11 mouse cellular contexts compared by ENCODE assay signal in genomic region chr1:37718516-37718915, GRCm38 (mm10). TPM values are rescaled to one million over a fixed set of nuclear protein-coding genes. Genes with fewer than 3 reads are reported as not detected.
DNase-seq lines count a peak whose midpoint lies in the region; ATAC-seq and TF ChIP-seq lines count a peak whose summit lies in the region.
"Had no signal": no experiment of that assay in that cellular context is flagged by ENCODE, and none has a peak within 500 bp of the region (broad histone marks: within the 10 kb centered on the region; RNA-seq: fewer than 3 reads in every experiment).

No protein-coding gene starts in this region.

- no peak overlapping the region for H3K9ac ChIP-seq in embryonic facial prominence, embryonic 14.5 days (ENCODE audit: low read depth, low read length)
- H3K9ac ChIP-seq in kidney, postnatal 0 days (ENCODE audit: low read depth, low read length) = no peak overlapping the region
- H3K9ac ChIP-seq in lung, postnatal 0 days (replicated peaks; ENCODE audit: low read depth) = no peak overlapping the region
- H3K9ac ChIP-seq: liver, embryonic 15.5 days had no signal

- H3K9me3 ChIP-seq in embryonic facial prominence, embryonic 14.5 days (ENCODE audit: control insufficient read depth, low read length) = no peaks in the 10 kb centered on the region
- H3K9me3 ChIP-seq in embryonic facial prominence, embryonic 10.5 days = no peaks in the 10 kb centered on the region
- H3K9me3 ChIP-seq in kidney, postnatal 0 days (replicated peaks; ENCODE audit: low read length) = no peaks in the 10 kb centered on the region
- no peaks in the 10 kb centered on the region for H3K9me3 ChIP-seq in lung, postnatal 0 days (ENCODE audit: low read length)
- H3K9me3 ChIP-seq: liver, embryonic 15.5 days; neural tube, embryonic 13.5 days had no signal

- TF ChIP-seq CTCF in kidney, postnatal 0 days (IDR thresholded peaks at IDR 0.05; ENCODE audit: low read depth) = no peak
- peak; percentile 8; the same call in 1 of the 2 replicates for TF ChIP-seq CTCF in lung, postnatal 0 days (IDR thresholded peaks at IDR 0.05)

- peaks cover 13% of the 10 kb centered on the region for H3K27me3 ChIP-seq in embryonic facial prominence, embryonic 14.5 days (replicated peaks; ENCODE audit: control insufficient read depth, insufficient read depth, low read length)
- peaks cover 55% of the 10 kb centered on the region for H3K27me3 ChIP-seq in embryonic facial prominence, embryonic 10.5 days (replicated peaks; ENCODE audit: low read depth, poor library complexity, severe bottlenecking)
- H3K27me3 ChIP-seq in kidney, postnatal 0 days (ENCODE audit: insufficient read depth, low read length) = no peaks in the 10 kb centered on the region
- 0 out of 2 replicates have a peak, but pooled peaks cover 2% of the 10 kb centered on the region for H3K27me3 ChIP-seq in lung, postnatal 0 days (replicated peaks; ENCODE audit: insufficient read depth, low read length)

- no peak for ATAC-seq in embryonic facial prominence, embryonic 14.5 days (ENCODE audit: low read depth)
- ATAC-seq in kidney, postnatal 0 days (replicated peaks; ENCODE audit: low FRiP score, low read depth) = no peak
- ATAC-seq in lung, postnatal 0 days = peak; percentile 34

- no peaks in the 10 kb centered on the region for H3K36me3 ChIP-seq in embryonic facial prominence, embryonic 14.5 days (ENCODE audit: control insufficient read depth, insufficient read depth, low read length)
- H3K36me3 ChIP-seq in embryonic facial prominence, embryonic 10.5 days (replicated peaks) = no peaks in the 10 kb centered on the region
- no peaks in the 10 kb centered on the region for H3K36me3 ChIP-seq in kidney, postnatal 0 days (ENCODE audit: insufficient read depth, low read length)
- H3K36me3 ChIP-seq in lung, postnatal 0 days (ENCODE audit: insufficient read depth, low read length) = no peaks in the 10 kb centered on the region
- H3K36me3 ChIP-seq: liver, embryonic 15.5 days; neural tube, embryonic 13.5 days had no signal

- TF ChIP-seq EP300 in lung, postnatal 0 days (IDR thresholded peaks at IDR 0.05) = no peak

- WGBS in embryonic facial prominence, embryonic 14.5 days = 47% methylated on average over 7 of the region's 7 CpGs
- 45% methylated on average over 7 of the region's 7 CpGs for WGBS in embryonic facial prominence, embryonic 10.5 days
- 47% methylated on average over 7 of the region's 7 CpGs for WGBS in kidney, postnatal 0 days
- WGBS in lung, postnatal 0 days = 38% methylated on average over 7 of the region's 7 CpGs

- peak overlapping the region; percentile 97; the same call in 1 of the 2 replicates for H3K4me2 ChIP-seq in embryonic facial prominence, embryonic 14.5 days (ENCODE audit: low read depth, low read length)
- peak overlapping the region; percentile 93; the same call in 1 of the 2 replicates for H3K4me2 ChIP-seq in kidney, postnatal 0 days (ENCODE audit: low read length)
- H3K4me2 ChIP-seq in lung, postnatal 0 days (replicated peaks; ENCODE audit: low read depth, low read length) = peak overlapping the region; percentile 97

- H3K4me1 ChIP-seq in embryonic facial prominence, embryonic 14.5 days (ENCODE audit: control insufficient read depth, insufficient read depth, low read length) = no peaks in the 10 kb centered on the region
- H3K4me1 ChIP-seq in embryonic facial prominence, embryonic 10.5 days = peaks cover 15% of the 10 kb centered on the region
- no peaks in the 10 kb centered on the region; the same call in 1 of the 2 replicates for H3K4me1 ChIP-seq in kidney, postnatal 0 days (replicated peaks; ENCODE audit: insufficient read depth, low read length)
- H3K4me1 ChIP-seq in lung, postnatal 0 days (ENCODE audit: insufficient read depth, low read depth, low read length) = no peaks in the 10 kb centered on the region

- DNase-seq in embryonic facial prominence, embryonic 14.5 days (ENCODE audit: low spot score) = peak; percentile 28
- DNase-seq in embryonic facial prominence, embryonic 10.5 days (ENCODE audit: low spot score) = no peak
- DNase-seq in kidney, postnatal 0 days (ENCODE audit: low spot score) = no peak
- DNase-seq in kidney, adult 9 months = no peak
- DNase-seq in brain, adult 2 months (ENCODE audit: low read depth, low spot score) = peak; percentile 66
- peak; percentile 49 for DNase-seq in lung, postnatal 0 days (ENCODE audit: low spot score)
- DNase-seq in Muller cell, postnatal 12 days (ENCODE audit: inconsistent ontology term) = no peak
- DNase-seq: gastrocnemius, postnatal 14 days had no signal

- no peak overlapping the region; the same call in 1 of the 2 replicates for H3K4me3 ChIP-seq in embryonic facial prominence, embryonic 14.5 days (ENCODE audit: low read depth, low read length)
- H3K4me3 ChIP-seq in embryonic facial prominence, embryonic 10.5 days = no peak overlapping the region
- no peak overlapping the region for H3K4me3 ChIP-seq in kidney, postnatal 0 days (replicated peaks; ENCODE audit: low read depth, low read length)
- peak overlapping the region; percentile 62; the same call in 1 of the 2 replicates for H3K4me3 ChIP-seq in lung, postnatal 0 days (ENCODE audit: low read depth, low read length)

- no peak overlapping the region for H3K27ac ChIP-seq in embryonic facial prominence, embryonic 14.5 days (replicated peaks; ENCODE audit: low read depth, low read length)
- no peak overlapping the region for H3K27ac ChIP-seq in embryonic facial prominence, embryonic 10.5 days (replicated peaks)
- H3K27ac ChIP-seq in kidney, postnatal 0 days = no peak overlapping the region
- 0 out of 2 replicates have a peak overlapping the region, but pooled peaks have one; percentile 84 for H3K27ac ChIP-seq in lung, postnatal 0 days (ENCODE audit: low read length)
- H3K27ac ChIP-seq: liver, embryonic 15.5 days; neural tube, embryonic 13.5 days had no signal

RNA-seq across cellular contexts. Expression of gene 2010300C02Rik, which starts 1.4 kb away (rescaled TPM):
- 4.6 and 6.5 TPM in 2 replicates for polyA plus RNA-seq in embryonic facial prominence, embryonic 14.5 days (2014; fragmentation: Nextera tagmentation; extraction: Ambion mirVana)
- 0.91 and 0.96 TPM in 2 replicates for polyA plus RNA-seq in embryonic facial prominence, embryonic 10.5 days (2016; fragmentation: Nextera tagmentation; extraction: Ambion mirVana)
- polyA plus RNA-seq in kidney, postnatal 0 days (2015; fragmentation: Nextera tagmentation; extraction: Ambion mirVana) = 2.1 and 2.4 TPM in 2 replicates
- polyA plus RNA-seq in lung, postnatal 0 days (2015; fragmentation: Nextera tagmentation; extraction: Ambion mirVana) = 9.2 TPM in 2 replicates
- polyA plus RNA-seq: C2C12 had no signal

Comparison
In these comparisons a context has a peak if more than half of its experiments do, and no peak if none do; other contexts are left out.
1. DNase-seq: peak in embryonic facial prominence, embryonic 14.5 days (single experiment), brain, adult 2 months (single experiment) and lung, postnatal 0 days (single experiment); none in embryonic facial prominence, embryonic 10.5 days (single experiment), kidney, postnatal 0 days (single experiment), kidney, adult 9 months (single experiment) and Muller cell, postnatal 12 days (single experiment).
2. Peak in every context shown above with its lines, with median percentiles within 50 percentile points of each other: H3K4me2 ChIP-seq.